Mouse (Mus musculus): ENCODE data around the gene Gga1. TPM values are rescaled to one million over a fixed set of nuclear protein-coding genes. Genes with fewer than 3 reads are reported as not detected.

Gga1 gene
- polyA plus RNA-seq, 1 experiment, result 71.2 TPM

GRCm38 (mm10) chr15:78931577-78931976, 54.6 kb downstream of the Gga1 start:
- TF ChIP-seq MAX (IDR thresholded peaks at IDR 0.05), result peak; percentile 65
- TF ChIP-seq CTCF (IDR thresholded peaks at IDR 0.05; ENCODE audit: control insufficient read depth, insufficient read depth, insufficient read length), result peak; percentile 80
- peak; percentile 17 for TF ChIP-seq FOSL1 (IDR thresholded peaks at IDR 0.05; ENCODE audit: insufficient read depth, low read length, poor library complexity, severe bottlenecking)
- TF ChIP-seq MYOG (IDR thresholded peaks at IDR 0.05; ENCODE audit: control insufficient read depth, extremely low read depth, insufficient read length), result no peak
- TF ChIP-seq MYOD1 (IDR thresholded peaks at IDR 0.05; ENCODE audit: control insufficient read depth, insufficient read length, low read depth), result no peak
- TF ChIP-seq CEBPB (IDR thresholded peaks at IDR 0.05; ENCODE audit: low read depth), result no peak
- TF ChIP-seq USF1 (IDR thresholded peaks at IDR 0.05; ENCODE audit: low read depth), result no peak
- H3K79me3 ChIP-seq (ENCODE audit: low read depth), result peaks cover 41% of the 10 kb centered on the region
- H3ac ChIP-seq (ENCODE audit: control insufficient read depth, insufficient read length, low read depth), result no peak overlapping the region
- H3K36me3 ChIP-seq (ENCODE audit: control insufficient read depth, insufficient read depth), result peaks cover 37% of the 10 kb centered on the region
- peaks cover 52% of the 10 kb centered on the region for H3K79me2 ChIP-seq (ENCODE audit: control insufficient read depth, insufficient read depth)
- H3K4me3 ChIP-seq (ENCODE audit: insufficient read depth, poor library complexity, severe bottlenecking), result no peak overlapping the region
- H3K27me3 ChIP-seq (ENCODE audit: control insufficient read depth, insufficient read depth, insufficient read length), result no peaks in the 10 kb centered on the region

- Histone ChIP-seq H3K79me3 (ENCODE audit: low read depth) (peaks cover 15% of the 10 kb centered on the region), H3ac (ENCODE audit: control insufficient read depth, insufficient read length, low read depth) (peak within 1 kb of the TSS; percentile 92), H3K27me3 (ENCODE audit: control insufficient read depth, insufficient read depth, insufficient read length) (no peaks in the 10 kb centered on the region), H3K4me3 (ENCODE audit: insufficient read depth, poor library complexity, severe bottlenecking) (peak within 1 kb of the TSS; percentile 92), H3K36me3 (ENCODE audit: control insufficient read depth, insufficient read depth) (peaks cover 45% of the 10 kb centered on the region), H3K79me2 (ENCODE audit: control insufficient read depth, insufficient read depth) (peaks cover 28% of the 10 kb centered on the region)
- TF ChIP-seq FOSL1 (IDR thresholded peaks at IDR 0.05; ENCODE audit: insufficient read depth, low read length, poor library complexity, severe bottlenecking), result no peak
- TF ChIP-seq CTCF (IDR thresholded peaks at IDR 0.05; ENCODE audit: control insufficient read depth, insufficient read depth, insufficient read length), result no peak
- peak; percentile 92 for TF ChIP-seq MAX (IDR thresholded peaks at IDR 0.05)
- TF ChIP-seq MYOG (IDR thresholded peaks at IDR 0.05; ENCODE audit: control insufficient read depth, extremely low read depth, insufficient read length), result no peak
- TF ChIP-seq USF1 (IDR thresholded peaks at IDR 0.05; ENCODE audit: low read depth), result peak; percentile 29
Measured at GRCm38 (mm10) chr15:78934784-78935320, 57.9 kb downstream of the Gga1 start, which contains the start of gene Nol12. Gene Nol12, plus strand, starts transcription at chr15:78934933.

- no peak for TF ChIP-seq MYOD1 (IDR thresholded peaks at IDR 0.05; ENCODE audit: control insufficient read depth, insufficient read length, low read depth)
- TF ChIP-seq CEBPB (IDR thresholded peaks at IDR 0.05; ENCODE audit: low read depth), result no peak
- TF ChIP-seq CTCF (IDR thresholded peaks at IDR 0.05; ENCODE audit: control insufficient read depth, insufficient read depth, insufficient read length), result no peak
- no peak for TF ChIP-seq MYOG (IDR thresholded peaks at IDR 0.05; ENCODE audit: control insufficient read depth, extremely low read depth, insufficient read length)
- TF ChIP-seq MAX (IDR thresholded peaks at IDR 0.05), result no peak
- TF ChIP-seq FOSL1 (IDR thresholded peaks at IDR 0.05; ENCODE audit: insufficient read depth, low read length, poor library complexity, severe bottlenecking), result no peak
- no peak for TF ChIP-seq USF1 (IDR thresholded peaks at IDR 0.05; ENCODE audit: low read depth)
- peaks cover 24% of the 10 kb centered on the region for H3K79me2 ChIP-seq (ENCODE audit: control insufficient read depth, insufficient read depth)
- no peak overlapping the region for H3K4me3 ChIP-seq (ENCODE audit: insufficient read depth, poor library complexity, severe bottlenecking)
- no peaks in the 10 kb centered on the region for H3K27me3 ChIP-seq (ENCODE audit: control insufficient read depth, insufficient read depth, insufficient read length)
- H3K79me3 ChIP-seq (ENCODE audit: low read depth), result peaks cover 14% of the 10 kb centered on the region
- H3ac ChIP-seq (ENCODE audit: control insufficient read depth, insufficient read length, low read depth), result no peak overlapping the region
- H3K36me3 ChIP-seq (ENCODE audit: control insufficient read depth, insufficient read depth), result peaks cover 52% of the 10 kb centered on the region
Measured at GRCm38 (mm10) chr15:78936403-78936802, 59.4 kb downstream of the Gga1 start.

- Histone ChIP-seq H3K79me2 (ENCODE audit: control insufficient read depth, insufficient read depth) (peaks cover 24% of the 10 kb centered on the region), H3K4me3 (ENCODE audit: insufficient read depth, poor library complexity, severe bottlenecking) (no peak overlapping the region), H3K79me3 (ENCODE audit: low read depth) (peaks cover 14% of the 10 kb centered on the region), H3K27me3 (ENCODE audit: control insufficient read depth, insufficient read depth, insufficient read length) (no peaks in the 10 kb centered on the region), H3K36me3 (ENCODE audit: control insufficient read depth, insufficient read depth) (peaks cover 60% of the 10 kb centered on the region), H3ac (ENCODE audit: control insufficient read depth, insufficient read length, low read depth) (peak overlapping the region; percentile 38)
- TF ChIP-seq USF1 (IDR thresholded peaks at IDR 0.05; ENCODE audit: low read depth) (no peak), CEBPB (IDR thresholded peaks at IDR 0.05; ENCODE audit: low read depth) (no peak), CTCF (IDR thresholded peaks at IDR 0.05; ENCODE audit: control insufficient read depth, insufficient read depth, insufficient read length) (no peak), MAX (IDR thresholded peaks at IDR 0.05) (no peak), FOSL1 (IDR thresholded peaks at IDR 0.05; ENCODE audit: insufficient read depth, low read length, poor library complexity, severe bottlenecking) (no peak), MYOG (IDR thresholded peaks at IDR 0.05; ENCODE audit: control insufficient read depth, extremely low read depth, insufficient read length) (no peak), MYOD1 (IDR thresholded peaks at IDR 0.05; ENCODE audit: control insufficient read depth, insufficient read length, low read depth) (no peak)
Measured at GRCm38 (mm10) chr15:78937311-78937710, 60.3 kb downstream of the Gga1 start.

GRCm38 (mm10) chr15:78937963-78938362, 61.0 kb downstream of the Gga1 start:
- Histone ChIP-seq H3K27me3 (ENCODE audit: control insufficient read depth, insufficient read depth, insufficient read length) (no peaks in the 10 kb centered on the region), H3K79me3 (ENCODE audit: low read depth) (peaks cover 14% of the 10 kb centered on the region), H3K79me2 (ENCODE audit: control insufficient read depth, insufficient read depth) (peaks cover 24% of the 10 kb centered on the region), H3ac (ENCODE audit: control insufficient read depth, insufficient read length, low read depth) (no peak overlapping the region), H3K36me3 (ENCODE audit: control insufficient read depth, insufficient read depth) (peaks cover 60% of the 10 kb centered on the region), H3K4me3 (ENCODE audit: insufficient read depth, poor library complexity, severe bottlenecking) (no peak overlapping the region)
- TF ChIP-seq MYOG (IDR thresholded peaks at IDR 0.05; ENCODE audit: control insufficient read depth, extremely low read depth, insufficient read length) (no peak), CEBPB (IDR thresholded peaks at IDR 0.05; ENCODE audit: low read depth) (no peak), MYOD1 (IDR thresholded peaks at IDR 0.05; ENCODE audit: control insufficient read depth, insufficient read length, low read depth) (no peak), MAX (IDR thresholded peaks at IDR 0.05) (no peak), CTCF (IDR thresholded peaks at IDR 0.05; ENCODE audit: control insufficient read depth, insufficient read depth, insufficient read length) (no peak), FOSL1 (IDR thresholded peaks at IDR 0.05; ENCODE audit: insufficient read depth, low read length, poor library complexity, severe bottlenecking) (no peak), USF1 (IDR thresholded peaks at IDR 0.05; ENCODE audit: low read depth) (no peak)

All from C2C12 (cell line).